Comparison of ENCODE assay signal across 23 mouse cellular contexts in the genomic region with DNA sequence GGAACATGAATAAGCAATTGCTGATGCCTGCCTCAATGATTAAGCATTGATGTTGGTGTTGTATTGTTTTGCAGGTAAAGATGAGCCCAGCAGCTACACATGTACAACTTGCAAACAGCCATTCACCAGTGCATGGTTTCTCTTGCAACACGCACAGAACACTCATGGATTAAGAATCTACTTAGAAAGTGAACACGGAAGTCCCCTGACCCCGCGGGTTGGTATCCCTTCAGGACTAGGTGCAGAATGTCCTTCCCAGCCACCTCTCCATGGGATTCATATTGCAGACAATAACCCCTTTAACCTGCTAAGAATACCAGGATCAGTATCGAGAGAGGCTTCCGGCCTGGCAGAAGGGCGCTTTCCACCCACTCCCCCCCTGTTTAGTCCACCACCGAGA.
"Had no signal": no experiment of that assay in that cellular context is flagged by ENCODE, and none has a peak within 500 bp of the region (broad histone marks: within the 10 kb centered on the region; RNA-seq: fewer than 3 reads in every experiment).

No protein-coding gene starts in this region.

- DNase-seq: kidney, postnatal 25 days; liver; lung, adult 18-20 months; lung, postnatal 10 days; lung, postnatal 36 days; right cerebral cortex, adult 18-20 months; right cerebral cortex, postnatal 14 days; right cerebral cortex, postnatal 4 days; thymus, adult 2 months; thymus, postnatal 14 days; thymus, postnatal 4 days had no signal

- H3K9me3 ChIP-seq: limb, embryonic 10.5 days; limb, embryonic 13.5 days; liver, embryonic 12.5 days; liver, embryonic 15.5 days; lung, embryonic 15.5 days; megakaryocyte, embryonic 14.5 days; midbrain, embryonic 10.5 days; midbrain, embryonic 13.5 days; neural tube, embryonic 12.5 days; neural tube, embryonic 15.5 days had no signal

- H3K4me1 ChIP-seq: liver, embryonic 15.5 days had no signal

- H3K4me3 ChIP-seq: limb, embryonic 10.5 days; limb, embryonic 13.5 days; liver, embryonic 12.5 days; liver, embryonic 15.5 days; lung, embryonic 15.5 days; megakaryocyte, embryonic 14.5 days; midbrain, embryonic 10.5 days; midbrain, embryonic 13.5 days; neural tube, embryonic 12.5 days; neural tube, embryonic 15.5 days had no signal

- H3K4me2 ChIP-seq: limb, embryonic 13.5 days; liver, embryonic 12.5 days; liver, embryonic 15.5 days; lung, embryonic 15.5 days; midbrain, embryonic 13.5 days; neural tube, embryonic 12.5 days; neural tube, embryonic 15.5 days had no signal

- H3K27ac ChIP-seq: kidney, postnatal 0 days; limb, embryonic 10.5 days; liver, embryonic 12.5 days; liver, embryonic 15.5 days; lung, embryonic 15.5 days; midbrain, embryonic 10.5 days; midbrain, embryonic 13.5 days; neural tube, embryonic 12.5 days; neural tube, embryonic 15.5 days; stomach, postnatal 0 days had no signal

- H3K27me3 ChIP-seq: limb, embryonic 13.5 days; liver, embryonic 12.5 days; liver, embryonic 15.5 days; lung, embryonic 15.5 days; megakaryocyte, embryonic 14.5 days; midbrain, embryonic 13.5 days; neural tube, embryonic 12.5 days; neural tube, embryonic 15.5 days had no signal

- ATAC-seq: midbrain, embryonic 13.5 days had no signal

- H3K9ac ChIP-seq: limb, embryonic 13.5 days; liver, embryonic 12.5 days; liver, embryonic 15.5 days; lung, embryonic 15.5 days; midbrain, embryonic 13.5 days; neural tube, embryonic 12.5 days; neural tube, embryonic 15.5 days had no signal
